Mouse (Mus musculus) kidney, adult 8-10 months (tissue): ENCODE results near the gene Ccdc51.

Experiments
- DNase-seq, 2 experiments: peaks; one replicate each; pipeline ENCODE4 v3.0.0; 2022

The Ccdc51 gene

GRCm38 (mm10) chr9:109058006-109058765 is 24.1 kb upstream of the Ccdc51 start:
- no peak for DNase-seq

DNA sequence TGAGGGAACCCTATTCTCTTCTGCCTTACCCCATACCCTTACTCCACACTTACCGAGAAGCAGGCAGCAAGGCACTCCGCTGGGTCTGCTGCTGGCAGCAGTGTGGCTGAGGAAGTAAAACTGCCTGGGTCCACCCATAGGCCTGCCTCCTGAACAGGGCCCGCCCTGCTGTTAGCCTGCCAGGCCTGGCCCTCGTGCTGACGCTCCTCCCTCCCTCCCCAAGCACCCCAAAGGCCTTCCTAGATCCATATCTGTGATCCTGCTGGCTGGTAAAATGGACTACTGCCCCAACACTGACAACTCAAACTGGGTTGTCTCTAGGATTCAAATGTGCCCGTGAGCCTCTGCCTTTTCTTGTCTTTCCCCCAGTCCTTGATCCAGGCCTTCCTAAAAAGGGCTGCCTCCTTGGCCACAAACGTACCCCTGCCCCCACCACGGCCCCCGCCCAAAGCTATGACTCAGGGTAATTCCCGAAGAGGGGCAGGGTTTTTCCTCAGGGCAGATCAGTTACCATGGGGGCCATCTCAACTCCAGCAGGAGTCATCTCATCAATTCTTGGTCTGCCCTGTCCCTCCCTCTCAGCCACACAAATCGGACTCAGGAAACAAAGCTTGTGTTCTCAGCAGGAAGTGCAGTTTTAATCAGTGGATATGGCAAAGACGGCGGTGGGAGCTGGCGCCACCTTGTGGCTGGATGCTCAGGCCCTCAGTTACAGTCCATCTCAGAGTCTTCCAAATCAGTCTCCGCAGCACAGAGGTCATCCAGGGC is 23.0 kb upstream of the Ccdc51 start, which contains the start of gene Trex1:
Gene Trex1, minus strand, starts transcription at position 599 of the 768 bp plus-strand sequence.
- DNase-seq, result peak; percentile 92

DNA sequence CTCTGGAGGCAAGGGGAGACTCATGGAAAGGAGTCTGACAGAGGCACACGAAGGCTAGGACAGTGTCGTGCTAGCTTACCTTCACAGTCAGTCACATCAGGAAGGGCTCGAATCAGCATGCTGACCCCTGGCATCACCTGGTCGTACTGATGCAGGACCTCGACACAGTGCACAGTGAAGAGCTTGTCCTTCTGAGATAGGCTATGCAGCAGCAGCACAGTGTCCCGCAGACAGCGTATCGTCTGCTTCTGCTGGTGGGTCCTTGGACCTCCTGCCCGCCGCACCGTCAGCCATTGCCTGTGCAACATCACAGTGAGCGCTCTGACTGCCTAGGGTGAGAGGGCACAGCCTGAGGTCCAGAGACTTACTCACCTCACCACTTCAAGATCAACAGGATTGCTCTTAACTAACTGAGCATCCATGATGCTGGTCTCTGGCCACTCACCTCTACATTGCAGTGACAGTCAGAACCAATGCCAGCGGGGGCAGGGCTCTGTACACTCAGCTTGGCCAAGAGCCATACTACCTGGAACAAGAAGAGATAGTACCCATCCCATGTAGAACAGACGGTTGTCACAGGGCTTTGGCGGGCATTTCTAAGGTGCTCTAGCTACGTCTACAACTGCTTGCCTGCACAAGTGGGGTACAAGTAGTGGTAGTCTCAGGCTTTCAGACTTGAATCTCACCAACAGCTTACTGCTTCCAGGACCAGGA is 22.0 kb upstream of the Ccdc51 start:
- DNase-seq, result peak in 1 of 2 experiments; percentile 25

GRCm38 (mm10) chr9:109060898-109061295 is 21.4 kb upstream of the Ccdc51 start:
- DNase-seq, result no peak

- no peak for DNase-seq
These were observed 14.1 kb upstream of the Ccdc51 start for GRCm38 (mm10) chr9:109068095-109068735.

DNA sequence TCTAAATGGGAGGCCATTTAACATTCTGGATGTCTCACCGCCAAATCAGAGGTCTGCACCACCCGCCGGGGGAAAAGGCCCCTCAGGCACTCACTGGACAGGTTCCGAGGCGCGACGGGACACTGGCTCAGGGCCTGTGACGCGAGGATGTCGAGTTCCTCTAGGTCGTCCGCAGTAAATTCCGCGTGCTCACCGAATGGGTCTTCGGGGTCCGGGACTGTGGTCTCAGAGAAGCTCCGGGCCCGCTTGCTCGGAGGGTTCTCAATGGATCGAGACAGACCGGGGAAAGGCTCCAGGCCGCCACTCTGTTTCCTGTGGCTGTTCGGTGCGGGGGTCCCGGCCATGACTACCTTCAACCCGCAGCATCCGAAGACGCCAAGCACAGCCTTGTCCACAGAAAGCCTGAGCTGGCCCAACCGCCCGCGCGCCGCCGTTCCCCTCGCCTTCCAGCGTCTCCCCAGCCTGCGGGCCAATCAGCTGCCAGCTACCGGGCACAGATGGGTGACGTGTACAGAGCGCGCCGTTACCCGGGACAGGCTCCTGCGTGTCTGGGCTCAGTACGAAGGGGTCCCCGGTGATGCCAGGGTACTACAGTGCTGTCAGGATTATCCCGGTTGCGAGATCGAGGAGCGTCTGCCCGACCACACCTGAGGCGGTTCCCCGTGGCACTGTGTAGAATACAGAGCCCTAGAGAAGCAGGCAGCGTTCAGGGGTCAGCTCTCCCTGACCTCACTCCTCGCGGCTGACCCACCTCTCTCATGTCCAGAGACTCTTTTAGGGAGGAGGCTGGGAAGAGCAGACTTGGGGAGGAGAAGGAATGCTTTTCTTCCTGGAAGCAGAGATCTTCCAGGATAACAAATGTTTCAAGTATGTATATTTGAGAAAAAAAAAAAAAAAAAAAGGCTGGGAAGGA is 8.4 kb upstream of the Ccdc51 start, which contains the start of gene Atrip:
Gene Atrip, minus strand, starts transcription at position 464 of the 913 bp plus-strand sequence.
- DNase-seq, result peak; percentile 81 to 88

- no peak for DNase-seq
These were observed 1.8 kb upstream of the Ccdc51 start for GRCm38 (mm10) chr9:109080516-109080915.

DNA sequence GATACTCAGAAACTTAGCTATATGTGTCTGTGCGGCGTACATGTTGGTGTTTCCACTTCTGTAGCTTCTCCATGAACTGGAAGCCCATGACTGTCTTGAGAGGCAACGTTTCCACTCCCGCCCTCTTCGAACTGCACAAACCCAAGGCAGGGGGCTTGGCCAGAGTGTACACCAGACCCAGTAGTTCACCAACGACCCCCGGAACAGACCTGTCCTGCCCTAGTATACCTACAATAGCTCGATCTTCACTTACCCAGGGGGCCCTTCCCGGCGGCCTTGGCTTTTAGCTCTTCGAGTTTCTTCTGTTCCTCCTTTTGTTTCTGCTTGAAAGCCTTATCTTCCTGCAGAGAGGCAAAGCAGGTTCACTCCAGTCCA is 557 bp upstream of the Ccdc51 start:
- DNase-seq, result no peak

GRCm38 (mm10) chr9:109084922-109085321 is 2.6 kb downstream of the Ccdc51 start:
- no peak for DNase-seq

DNA sequence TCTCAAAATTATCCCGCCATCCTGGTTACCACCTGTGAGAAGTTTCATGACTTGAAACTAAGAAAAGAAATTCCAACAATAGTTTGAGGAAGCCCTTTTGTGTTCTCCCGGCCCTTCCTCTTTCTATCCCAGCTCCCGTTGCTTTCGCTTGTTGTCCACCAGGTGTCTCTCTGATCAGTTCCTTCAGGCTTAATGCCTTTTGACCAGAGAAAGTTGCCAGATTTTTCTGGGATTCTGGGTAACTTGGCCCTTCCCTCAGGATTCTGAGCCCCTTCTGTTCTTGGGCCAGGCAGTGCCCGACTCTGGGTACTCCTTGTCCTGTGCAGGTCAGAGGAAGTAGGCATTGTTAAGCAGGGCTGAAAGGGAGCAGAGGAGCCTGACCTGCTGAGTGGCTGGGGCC is 5.7 kb downstream of the Ccdc51 start:
- no peak for DNase-seq

DNA sequence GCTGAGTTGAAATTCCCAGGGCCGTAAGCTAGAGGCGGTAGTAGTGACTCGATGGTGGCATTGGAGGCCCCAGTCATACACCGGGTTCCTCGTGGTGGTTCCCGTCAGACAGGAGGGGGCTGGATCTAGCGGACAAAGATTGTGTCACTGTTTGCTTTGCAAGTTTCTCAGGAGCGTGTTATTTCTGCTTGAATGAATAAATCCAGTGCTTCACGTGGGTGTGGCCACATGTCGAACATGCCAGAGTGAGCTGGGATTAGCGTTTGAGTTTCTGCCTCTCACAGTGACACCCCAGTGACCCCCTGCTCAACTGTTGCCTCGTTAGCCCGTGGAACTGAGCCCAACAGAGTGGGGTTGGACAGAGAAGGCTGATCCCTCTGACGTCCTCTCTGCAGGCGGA is 8.2 kb downstream of the Ccdc51 start:
- no peak for DNase-seq

GRCm38 (mm10) chr9:109091802-109092201 is 9.5 kb downstream of the Ccdc51 start:
- no peak for DNase-seq

GRCm38 (mm10) chr9:109092799-109093198 is 10.5 kb downstream of the Ccdc51 start:
- DNase-seq, result peak in 1 of 2 experiments; percentile 48

- peak; percentile 69 for DNase-seq
These were observed 11.7 kb downstream of the Ccdc51 start for GRCm38 (mm10) chr9:109093786-109094552.

DNA sequence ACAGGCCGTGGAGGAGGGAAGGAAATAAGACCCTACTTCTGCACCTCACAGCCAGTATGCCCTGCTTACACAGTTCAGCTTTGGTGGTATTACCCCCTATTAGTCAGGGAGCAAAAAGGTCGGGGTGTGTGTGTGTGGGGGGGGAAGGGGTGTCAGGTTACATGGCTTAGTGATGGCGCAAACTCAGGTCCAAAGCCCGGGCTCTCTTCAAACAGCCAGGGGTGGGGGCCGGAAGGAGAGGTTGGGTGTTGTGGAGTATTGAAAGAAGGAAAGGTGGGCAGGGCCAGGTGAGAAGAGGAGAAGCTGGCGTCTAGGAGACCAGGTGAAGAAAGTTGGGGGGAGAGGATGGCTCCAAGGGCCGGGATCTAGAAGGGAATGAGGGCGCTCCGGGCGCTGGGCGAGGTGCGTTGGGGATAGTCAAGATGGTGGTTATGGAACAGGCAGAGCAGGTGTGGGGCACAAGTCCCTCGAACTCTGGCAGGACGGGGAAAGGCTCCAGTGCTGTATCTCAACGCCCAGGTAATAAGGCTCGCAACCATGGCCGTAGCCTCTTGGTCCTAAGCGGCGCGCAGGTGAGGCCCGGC is 12.4 kb downstream of the Ccdc51 start:
- DNase-seq, result peak in 1 of 2 experiments; percentile 54

- peak in 1 of 2 experiments; percentile 56 for DNase-seq
These were observed 13.1 kb downstream of the Ccdc51 start, which contains the start of gene Plxnb1 for GRCm38 (mm10) chr9:109095137-109095982. Gene Plxnb1 (plus strand): TSS chr9:109095389.

DNA sequence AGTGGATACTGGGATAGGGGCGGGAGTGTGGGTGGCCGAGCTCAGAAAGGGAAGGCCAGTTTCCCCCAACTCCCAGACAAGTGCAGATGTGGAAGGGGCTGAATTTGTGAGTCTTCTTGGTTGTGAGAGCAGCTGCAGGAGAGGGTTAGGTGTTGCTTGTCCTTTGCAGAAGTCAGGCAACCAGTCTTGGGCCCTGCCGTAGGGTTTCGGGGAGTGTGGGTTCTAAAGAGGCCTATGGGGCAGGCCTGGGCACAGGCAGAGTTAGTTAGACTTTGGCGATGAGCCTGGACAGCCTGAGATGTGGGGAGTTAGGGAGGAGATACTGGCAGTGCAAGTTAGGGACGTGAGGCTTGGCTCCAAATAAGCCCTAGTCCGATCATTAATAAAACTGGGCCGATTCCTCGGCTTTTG is 14.0 kb downstream of the Ccdc51 start:
- DNase-seq, result no peak

DNA sequence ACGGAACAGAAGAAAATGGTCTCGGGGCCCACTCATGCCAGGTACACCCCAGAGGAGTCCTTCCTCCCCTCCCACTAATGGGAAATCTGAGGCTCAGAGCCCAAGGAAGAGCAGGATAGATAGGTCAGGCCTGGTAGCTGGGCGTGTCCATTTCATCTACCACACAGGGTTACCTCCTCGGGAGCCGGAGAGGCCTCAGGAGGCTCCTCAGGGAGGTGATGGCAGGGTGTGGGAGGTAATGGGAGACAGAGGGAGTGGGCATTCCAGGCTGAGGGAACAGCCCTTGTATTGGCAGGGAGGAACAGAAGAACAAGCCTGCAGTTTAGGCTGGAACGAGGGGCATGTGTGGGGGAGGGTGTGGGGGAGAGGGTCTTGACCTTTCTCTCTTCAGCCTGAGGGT is 14.6 kb downstream of the Ccdc51 start:
- DNase-seq, result no peak

GRCm38 (mm10) chr9:109097291-109097690 is 15.0 kb downstream of the Ccdc51 start:
- DNase-seq, result no peak
